Mouse (Mus musculus) E14TG2a.4 (cell line): ENCODE data around the gene Pheta2.

Experiments used
- CTCF ChIP-seq: conservative IDR thresholded peaks from 2 replicates; pipeline ENCODE4 v1.5.1; 2014; ENCODE audit warnings: low read length
- NANOG ChIP-seq: IDR thresholded peaks from 2 replicates; pipeline ENCODE4 v1.6.1; 2014; ENCODE audit warnings: borderline replicate concordance, low read length, mixed read lengths

GRCm38 (mm10) chr15:82368146-82368545, 29.4 kb downstream of the Pheta2 start:
- TF ChIP-seq CTCF = no peak
- TF ChIP-seq NANOG = no peak
